Mouse (Mus musculus) adipocyte (in vitro differentiated cells): ENCODE measurements around the gene Tex14.
"Not testable (repeated sequence)": the region's sequence is repeated elsewhere in the genome, so short reads cannot be mapped to it uniquely, and the experiment has no call there.

Experiments
- DNase-seq: peaks from one replicate; pipeline ENCODE4 v3.0.0-alpha.2; 2016; ENCODE audit warnings: low spot score

Gene Tex14

GRCm38 (mm10) chr11:87472058-87472457 is 67.2 kb downstream of the Tex14 start:
- DNase-seq, result not testable (repeated sequence)

GRCm38 (mm10) chr11:87479172-87479571 is 74.3 kb downstream of the Tex14 start:
- DNase-seq, result not testable (repeated sequence)

- DNase-seq, result no peak
Observed at GRCm38 (mm10) chr11:87483796-87484326, 79.0 kb downstream of the Tex14 start.

- DNase-seq, result no peak
Observed at GRCm38 (mm10) chr11:87488948-87489347, 84.1 kb downstream of the Tex14 start.

DNA sequence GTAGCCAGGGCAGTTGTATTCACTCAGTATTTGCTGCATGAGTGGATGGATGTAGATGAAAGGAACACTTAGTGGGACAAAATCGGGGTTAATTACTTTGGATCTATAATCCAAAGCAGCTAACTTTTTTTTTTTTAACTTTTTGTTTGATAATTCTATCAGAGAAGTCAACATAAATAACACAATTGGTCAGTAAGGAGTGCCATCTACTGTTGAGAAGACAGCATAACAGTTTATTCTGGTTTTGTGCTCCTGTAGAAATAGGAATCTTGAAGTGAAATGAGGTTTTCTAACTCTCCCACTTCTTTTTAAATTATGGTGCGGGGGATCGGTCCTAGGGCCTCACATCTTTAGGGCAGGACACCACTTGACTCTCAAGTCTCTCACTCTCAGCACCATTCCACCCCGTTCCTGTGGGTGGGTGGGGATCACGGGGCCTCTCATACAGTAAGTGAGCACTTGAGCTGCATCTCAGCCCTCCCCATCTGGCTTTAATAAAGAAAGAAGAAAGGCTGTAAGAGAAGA is 99.9 kb downstream of the Tex14 start:
- peak; percentile 62 for DNase-seq

- no peak for DNase-seq
Observed at GRCm38 (mm10) chr11:87506502-87506901, 101.6 kb downstream of the Tex14 start.

GRCm38 (mm10) chr11:87507043-87507442 is 102.2 kb downstream of the Tex14 start:
- DNase-seq, result no peak

- DNase-seq, result peak; percentile 25
Observed at GRCm38 (mm10) chr11:87519260-87519659, 114.4 kb downstream of the Tex14 start.

DNA sequence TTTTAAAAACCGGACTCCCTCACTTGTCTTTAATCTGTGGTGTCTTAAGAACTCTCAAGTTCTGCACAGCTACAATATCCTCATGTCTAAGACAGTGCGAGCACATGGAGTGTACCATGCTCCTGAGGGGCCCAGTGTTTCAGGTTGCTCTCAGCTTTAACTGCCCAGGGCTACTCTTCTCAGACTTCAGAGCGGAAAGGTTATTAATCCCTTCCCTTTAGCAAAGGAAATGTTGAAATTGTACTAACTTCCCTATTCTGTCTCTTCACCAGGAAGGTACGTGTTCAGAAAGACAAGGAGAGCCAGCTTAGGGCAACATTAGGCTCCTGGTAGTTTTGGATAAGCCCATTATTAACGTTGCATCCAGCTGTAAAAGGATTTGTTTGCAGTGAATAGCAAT is 118.6 kb downstream of the Tex14 start:
- no peak for DNase-seq

DNA sequence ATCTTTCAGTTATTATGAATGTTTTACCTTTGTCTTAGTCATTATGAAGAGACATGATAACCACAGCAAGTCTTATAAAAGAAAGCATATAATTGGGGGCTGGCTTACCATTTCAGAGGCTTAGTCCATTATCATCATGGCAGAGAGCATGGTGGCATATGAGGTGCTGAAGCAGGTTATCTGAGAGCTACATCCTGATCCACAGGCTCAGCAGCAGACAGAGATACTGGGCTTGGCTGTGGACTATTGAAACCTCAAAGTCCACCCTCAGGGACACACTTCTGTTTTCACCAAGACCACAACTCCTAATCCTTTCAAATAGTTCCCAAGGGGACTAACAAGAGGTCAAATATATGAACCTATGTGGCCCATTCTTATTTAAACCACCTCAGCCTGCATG is 119.1 kb downstream of the Tex14 start:
- no peak for DNase-seq

- DNase-seq, result no peak
Observed at GRCm38 (mm10) chr11:87524780-87525179, 119.9 kb downstream of the Tex14 start.

- no peak for DNase-seq
Observed at GRCm38 (mm10) chr11:87527364-87527763, 122.5 kb downstream of the Tex14 start.

GRCm38 (mm10) chr11:87527990-87528389 is 123.1 kb downstream of the Tex14 start:
- no peak for DNase-seq

GRCm38 (mm10) chr11:87531695-87532094 is 126.8 kb downstream of the Tex14 start:
- peak; percentile 16 for DNase-seq

GRCm38 (mm10) chr11:87542285-87542684 is 137.4 kb downstream of the Tex14 start:
- DNase-seq, result no peak

GRCm38 (mm10) chr11:87542906-87543305 is 138.0 kb downstream of the Tex14 start:
- no peak for DNase-seq

DNA sequence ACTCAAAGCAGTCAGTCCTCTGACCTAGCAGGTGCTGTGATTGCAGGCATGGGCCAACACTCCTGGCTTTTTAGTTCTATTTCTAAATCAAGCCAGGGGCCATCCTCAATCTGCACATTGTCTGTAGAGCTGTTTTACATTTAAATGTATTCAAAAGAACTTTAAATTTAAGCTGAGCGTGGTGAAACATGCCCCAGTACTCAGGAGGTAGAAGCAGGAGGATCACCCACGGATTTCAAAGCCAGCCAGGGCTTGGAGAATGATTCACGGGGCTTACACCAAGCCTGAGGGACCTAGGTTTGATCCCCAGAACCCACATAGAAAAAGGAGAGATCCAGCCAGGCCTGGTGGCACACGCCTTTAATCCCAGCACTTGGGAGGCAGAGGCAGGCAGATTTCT is 148.5 kb downstream of the Tex14 start:
- DNase-seq, result no peak

DNA sequence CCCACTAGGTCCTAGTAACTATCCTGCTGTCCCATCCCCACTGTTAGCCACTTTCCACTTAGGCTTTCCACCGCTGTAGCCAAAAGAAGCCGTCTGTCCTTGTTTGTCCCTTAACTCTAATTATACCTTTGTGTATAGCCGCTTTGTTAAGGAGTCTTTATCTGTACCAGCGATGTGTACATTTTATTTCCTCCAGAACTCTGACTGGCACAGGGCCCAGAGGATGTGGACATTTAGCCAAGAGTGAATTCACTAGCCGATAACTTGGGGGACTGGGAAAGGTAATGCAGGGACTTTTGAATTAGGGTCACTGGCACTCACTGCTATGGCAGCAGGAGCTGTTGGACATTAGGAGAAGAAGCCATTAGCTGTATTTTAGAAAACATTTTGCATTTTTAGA is 149.5 kb downstream of the Tex14 start:
- no peak for DNase-seq

DNA sequence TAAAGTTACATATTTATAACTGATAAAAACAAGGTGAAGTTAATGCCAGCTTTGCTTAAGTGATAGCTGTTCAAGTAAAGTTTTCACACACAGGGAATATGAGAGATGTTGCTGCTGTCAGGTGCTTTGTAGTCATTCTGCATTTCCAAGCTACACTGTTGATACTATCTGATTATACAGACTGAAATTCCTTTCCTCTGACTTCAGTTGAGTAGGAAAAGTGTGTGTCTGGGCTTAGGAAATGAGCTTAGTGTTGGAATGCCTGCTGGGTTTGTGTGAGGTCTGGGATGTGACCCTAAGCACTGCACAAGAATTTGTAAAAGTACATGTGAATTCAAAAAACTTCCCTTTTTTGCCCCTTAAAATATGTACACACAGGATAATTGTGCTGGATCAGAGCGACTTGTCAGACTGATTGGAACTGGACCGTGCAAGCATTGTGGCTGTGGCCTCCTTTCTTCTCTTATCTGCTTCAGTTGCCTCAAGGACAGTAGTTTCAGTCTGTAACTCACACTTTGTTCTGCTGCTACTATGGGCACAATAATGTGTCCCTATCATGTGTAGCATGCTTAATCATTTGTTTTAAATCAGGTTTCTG is 150.3 kb downstream of the Tex14 start:
- no peak for DNase-seq

GRCm38 (mm10) chr11:87561208-87561607 is 156.3 kb downstream of the Tex14 start:
- DNase-seq, result no peak

- DNase-seq, result no peak
Observed at GRCm38 (mm10) chr11:87566501-87566900, 161.6 kb downstream of the Tex14 start, which contains the start of gene Gm11492. TSS of gene Gm11492 (plus strand) at chr11:87566653.

GRCm38 (mm10) chr11:87568255-87568953 is 163.5 kb downstream of the Tex14 start, which contains the start of gene Sept4:
TSS of gene Sept4 (plus strand) at chr11:87568903.
- DNase-seq, result no peak

- no peak for DNase-seq
Observed at GRCm38 (mm10) chr11:87570743-87571142, 165.9 kb downstream of the Tex14 start.
